Mouse (Mus musculus): ENCODE measurements around the gene Pgrmc2. TPM values are rescaled to one million over a fixed set of nuclear protein-coding genes. Genes with fewer than 3 reads are reported as not detected.

Gene Pgrmc2
- polyA plus RNA-seq, 1 experiment from 2014 or later, result 43.7 TPM

GRCm38 (mm10) chr3:41021980-41022379 lies 60.9 kb downstream of the Pgrmc2 start:
- no peaks in the 10 kb centered on the region for H3K9me3 ChIP-seq (replicated peaks)
- H3K4me1 ChIP-seq, result no peaks in the 10 kb centered on the region
- no peak overlapping the region for H3K9ac ChIP-seq
- H3K4me2 ChIP-seq (replicated peaks), result no peak overlapping the region
- no peak overlapping the region for H3K4me3 ChIP-seq
- no peaks in the 10 kb centered on the region for H3K27me3 ChIP-seq
- no peak for ATAC-seq (ENCODE audit: low FRiP score)
- WGBS, result 69% methylated on average over 6 of the region's 6 CpGs
- H3K36me3 ChIP-seq, result no peaks in the 10 kb centered on the region
- no peak overlapping the region for H3K27ac ChIP-seq

- Histone ChIP-seq H3K9ac (no peak overlapping the region), H3K27me3 (no peaks in the 10 kb centered on the region), H3K4me1 (no peaks in the 10 kb centered on the region), H3K36me3 (no peaks in the 10 kb centered on the region), H3K27ac (no peak overlapping the region), H3K9me3 (replicated peaks) (no peaks in the 10 kb centered on the region), H3K4me2 (replicated peaks) (no peak overlapping the region), H3K4me3 (no peak overlapping the region)
- no peak for ATAC-seq (ENCODE audit: low FRiP score)
- 94% methylated on average over 7 of the region's 7 CpGs for WGBS
Observed at GRCm38 (mm10) chr3:41020687-41021086, 62.2 kb downstream of the Pgrmc2 start.

- no peaks in the 10 kb centered on the region for H3K36me3 ChIP-seq
- H3K9me3 ChIP-seq (replicated peaks), result no peaks in the 10 kb centered on the region
- ATAC-seq (ENCODE audit: low FRiP score), result no peak
- WGBS, result 64% methylated on average over 3 of the region's 3 CpGs
- no peak overlapping the region for H3K4me3 ChIP-seq
- H3K4me1 ChIP-seq, result no peaks in the 10 kb centered on the region
- no peaks in the 10 kb centered on the region for H3K27me3 ChIP-seq
- H3K9ac ChIP-seq, result no peak overlapping the region
- H3K4me2 ChIP-seq (replicated peaks), result no peak overlapping the region
- no peak overlapping the region for H3K27ac ChIP-seq
Observed at GRCm38 (mm10) chr3:41018022-41018608, 64.7 kb downstream of the Pgrmc2 start.

Other genes starting within 250 kb of the Pgrmc2 start
- gene Mfsd8, start 236.2 kb downstream of the Pgrmc2 start, polyA plus RNA-seq (2016; fragmentation: Nextera tagmentation; extraction: Ambion mirVana), result 10.3 and 10.4 TPM in 2 replicates
- gene Abhd18, start 236.1 kb downstream of the Pgrmc2 start, polyA plus RNA-seq (2016; fragmentation: Nextera tagmentation; extraction: Ambion mirVana), result 11.7 and 12.9 TPM in 2 replicates
- gene 1700034I23Rik, start 180.5 kb downstream of the Pgrmc2 start, polyA plus RNA-seq (2016; fragmentation: Nextera tagmentation; extraction: Ambion mirVana), result 0.31 and 0.43 TPM in 2 replicates
- 4.0 and 4.2 TPM in 2 replicates for gene Larp1b, start 133.2 kb downstream of the Pgrmc2 start, polyA plus RNA-seq (2016; fragmentation: Nextera tagmentation; extraction: Ambion mirVana)